Mouse (Mus musculus) lung, embryonic 16.5 days (tissue): ENCODE measurements around the gene Scn4a. TPM values are rescaled to one million over a fixed set of nuclear protein-coding genes. Genes with fewer than 3 reads are reported as not detected.

ENCODE experiments used
- ATAC-seq: fragments of 200-750 bp; cut with Nextera tagmentation; 2 replicates; pipeline ENCODE4 v1.8.0; 2017; ENCODE audit warnings: low read depth, mild to moderate bottlenecking, moderate library complexity
- H3K27ac ChIP-seq: fragments of 300-500 bp; sonication (generic); 2 replicates; pipeline ENCODE4 v1.5.1; 2014; ENCODE audit warnings: mild to moderate bottlenecking, control low read depth, low read length
- H3K27me3 ChIP-seq: fragments of 300-500 bp; sonication (generic); 2 replicates; pipeline ENCODE4 v1.6.1; 2014; ENCODE audit warnings: low read depth, low read length, mixed read lengths; ENCODE audit not compliant: control insufficient read depth, insufficient read depth
- H3K36me3 ChIP-seq: fragments of 300-500 bp; sonication (generic); 2 replicates; pipeline ENCODE4 v1.6.1; 2014; ENCODE audit warnings: low read length; ENCODE audit not compliant: control insufficient read depth, insufficient read depth
- H3K4me1 ChIP-seq: fragments of 300-500 bp; sonication (generic); replicated peaks from 2 replicates; pipeline ENCODE4 v1.6.1; 2014; ENCODE audit warnings: low read length, mixed read lengths; ENCODE audit not compliant: control insufficient read depth, insufficient read depth
- H3K4me2 ChIP-seq: fragments of 300-500 bp; sonication (generic); 2 replicates; pipeline ENCODE4 v1.6.1; 2014; ENCODE audit warnings: low read depth, low read length, control low read depth
- H3K4me3 ChIP-seq: fragments of 300-500 bp; sonication (generic); 2 replicates; pipeline ENCODE4 v1.5.1; 2014; ENCODE audit warnings: mild to moderate bottlenecking, low read length, control low read depth
- H3K9ac ChIP-seq: fragments of 300-500 bp; sonication (generic); 2 replicates; pipeline ENCODE4 v1.6.1; 2014; ENCODE audit warnings: low read length, control low read depth
- H3K9me3 ChIP-seq: fragments of 300-500 bp; sonication (generic); 2 replicates; pipeline ENCODE4 v1.6.1; 2016; ENCODE audit warnings: low read length; ENCODE audit not compliant: control insufficient read depth
- WGBS: fragments of 180-500 bp; shearing (Covaris S2); extraction: QIAGEN DNeasy Blood & Tissue Kit; methylation state at CpG from one replicate; pipeline ENCODE4 v1.1.7; 2014; 5-methylcytosine and 5-hydroxymethylcytosine counted together
- polyA plus RNA-seq: library from polyadenylated mRNA; unstranded; fragments of >200 nt; fragmentation: Nextera tagmentation; extraction: Ambion mirVana; gene quantifications from 2 replicates; pipeline ENCODE4 v1.2.1, GENCODE M21; 2015

Gene Scn4a
- polyA plus RNA-seq, 1 experiment from 2014 or later = 0.03 TPM

- no peaks in the 10 kb centered on the region for H3K36me3 ChIP-seq
- no peaks in the 10 kb centered on the region for H3K9me3 ChIP-seq
- peak within 1 kb of the TSS; percentile 38; the same call in 1 of the 2 replicates for H3K27ac ChIP-seq
- no peak within 1 kb of the TSS; the same call in 1 of the 2 replicates for H3K4me3 ChIP-seq
- peaks cover 3% of the 10 kb centered on the region; the same call in 1 of the 2 replicates for H3K4me1 ChIP-seq
- H3K27me3 ChIP-seq = no peaks in the 10 kb centered on the region
- peak within 1 kb of the TSS; percentile 35; the same call in 1 of the 2 replicates for H3K9ac ChIP-seq
- H3K4me2 ChIP-seq = peak within 1 kb of the TSS; percentile 15; the same call in 1 of the 2 replicates
- ATAC-seq = no peak
- WGBS = 64% methylated on average over 9 of the region's 9 CpGs
These were observed 38.7 kb downstream of the Scn4a start, which contains the start of gene Cd79b for GRCm38 (mm10) chr11:106314333-106314812. Cd79b (minus strand) TSS chr11:106314762.

GRCm38 (mm10) chr11:106313533-106313932 is 39.6 kb downstream of the Scn4a start:
- 46% methylated on average over 5 of the region's 5 CpGs for WGBS
- no peaks in the 10 kb centered on the region for H3K36me3 ChIP-seq
- no peak overlapping the region for H3K4me3 ChIP-seq
- peak overlapping the region; percentile 15 for H3K4me2 ChIP-seq
- no peaks in the 10 kb centered on the region for H3K4me1 ChIP-seq
- H3K9me3 ChIP-seq = no peaks in the 10 kb centered on the region
- no peak overlapping the region for H3K9ac ChIP-seq
- ATAC-seq = peak; percentile 88
- H3K27ac ChIP-seq = no peak overlapping the region
- no peaks in the 10 kb centered on the region for H3K27me3 ChIP-seq

- Histone ChIP-seq H3K4me1 (no peaks in the 10 kb centered on the region), H3K9ac (no peak overlapping the region), H3K9me3 (no peaks in the 10 kb centered on the region), H3K4me3 (no peak overlapping the region), H3K36me3 (no peaks in the 10 kb centered on the region), H3K4me2 (no peak overlapping the region), H3K27ac (no peak overlapping the region), H3K27me3 (no peaks in the 10 kb centered on the region)
- WGBS = 76% methylated on average over 5 of the region's 5 CpGs
- no peak for ATAC-seq
These were observed 43.0 kb downstream of the Scn4a start for GRCm38 (mm10) chr11:106310123-106310522.

- Histone ChIP-seq H3K9ac (no peak overlapping the region), H3K4me2 (no peak overlapping the region), H3K27me3 (no peaks in the 10 kb centered on the region), H3K36me3 (no peaks in the 10 kb centered on the region), H3K9me3 (no peaks in the 10 kb centered on the region), H3K4me3 (no peak overlapping the region), H3K4me1 (no peaks in the 10 kb centered on the region), H3K27ac (no peak overlapping the region)
- no peak for ATAC-seq
- 68% methylated on average over 11 of the region's 11 CpGs for WGBS
These were observed 44.9 kb downstream of the Scn4a start for GRCm38 (mm10) chr11:106308162-106308561.

- ATAC-seq = no peak
- Histone ChIP-seq H3K4me1 (no peaks in the 10 kb centered on the region), H3K4me2 (no peak overlapping the region), H3K36me3 (no peaks in the 10 kb centered on the region), H3K27ac (no peak overlapping the region), H3K27me3 (no peaks in the 10 kb centered on the region), H3K4me3 (no peak overlapping the region), H3K9me3 (no peaks in the 10 kb centered on the region), H3K9ac (no peak overlapping the region)
- 35% methylated on average over 5 of the region's 5 CpGs for WGBS
These were observed 45.7 kb downstream of the Scn4a start for GRCm38 (mm10) chr11:106307432-106307831.

GRCm38 (mm10) chr11:106306758-106307157 is 46.3 kb downstream of the Scn4a start:
- Histone ChIP-seq H3K36me3 (no peaks in the 10 kb centered on the region), H3K27me3 (no peaks in the 10 kb centered on the region), H3K9me3 (no peaks in the 10 kb centered on the region), H3K9ac (no peak overlapping the region), H3K4me2 (no peak overlapping the region), H3K4me1 (no peaks in the 10 kb centered on the region), H3K27ac (no peak overlapping the region), H3K4me3 (no peak overlapping the region)
- ATAC-seq = no peak
- 85% methylated on average over 9 of the region's 9 CpGs for WGBS

GRCm38 (mm10) chr11:106306065-106306385 is 47.1 kb downstream of the Scn4a start:
- H3K4me3 ChIP-seq = no peak overlapping the region
- no peak overlapping the region for H3K4me2 ChIP-seq
- no peaks in the 10 kb centered on the region for H3K36me3 ChIP-seq
- H3K27ac ChIP-seq = no peak overlapping the region
- no peaks in the 10 kb centered on the region for H3K27me3 ChIP-seq
- H3K4me1 ChIP-seq = no peaks in the 10 kb centered on the region
- 80% methylated on average over 3 of the region's 3 CpGs for WGBS
- H3K9ac ChIP-seq = no peak overlapping the region
- no peaks in the 10 kb centered on the region for H3K9me3 ChIP-seq
- no peak for ATAC-seq

GRCm38 (mm10) chr11:106305348-106306064 is 47.6 kb downstream of the Scn4a start:
- H3K4me2 ChIP-seq = no peak overlapping the region
- H3K4me1 ChIP-seq = no peaks in the 10 kb centered on the region
- 71% methylated on average over 10 of the region's 10 CpGs for WGBS
- no peaks in the 10 kb centered on the region for H3K36me3 ChIP-seq
- H3K9ac ChIP-seq = no peak overlapping the region
- H3K27ac ChIP-seq = no peak overlapping the region
- no peak for ATAC-seq
- no peaks in the 10 kb centered on the region for H3K27me3 ChIP-seq
- H3K4me3 ChIP-seq = no peak overlapping the region
- no peaks in the 10 kb centered on the region for H3K9me3 ChIP-seq

GRCm38 (mm10) chr11:106302634-106303033 is 50.5 kb downstream of the Scn4a start:
- WGBS = 3% methylated on average over 2 of the region's 2 CpGs
- no peak overlapping the region for H3K27ac ChIP-seq
- H3K9ac ChIP-seq = no peak overlapping the region
- no peak overlapping the region for H3K4me2 ChIP-seq
- no peaks in the 10 kb centered on the region for H3K36me3 ChIP-seq
- no peak overlapping the region for H3K4me3 ChIP-seq
- no peaks in the 10 kb centered on the region for H3K9me3 ChIP-seq
- H3K4me1 ChIP-seq = no peaks in the 10 kb centered on the region
- H3K27me3 ChIP-seq = no peaks in the 10 kb centered on the region
- peak; percentile 80 for ATAC-seq
